Mouse (Mus musculus) urinary bladder, postnatal 14 days (tissue): ENCODE measurements around the gene Gpank1.
"Not testable (repeated sequence)": the region's sequence is repeated elsewhere in the genome, so short reads cannot be mapped to it uniquely, and the experiment has no call there.

Experiments
- DNase-seq: peaks from one replicate; pipeline ENCODE4 v3.0.0; 2021; ENCODE audit warnings: low spot score

Gpank1 gene

GRCm38 (mm10) chr17:35100196-35100765 lies 21.0 kb upstream of the Gpank1 start:
- DNase-seq, result no peak

- no peak for DNase-seq
These were observed 20.1 kb upstream of the Gpank1 start for GRCm38 (mm10) chr17:35101161-35101560.

- DNase-seq, result no peak
These were observed 19.0 kb upstream of the Gpank1 start for GRCm38 (mm10) chr17:35102299-35102698.

GRCm38 (mm10) chr17:35103221-35103690 lies 18.0 kb upstream of the Gpank1 start:
- no peak for DNase-seq

GRCm38 (mm10) chr17:35104079-35104478 lies 17.2 kb upstream of the Gpank1 start:
- DNase-seq, result no peak

GRCm38 (mm10) chr17:35104754-35105153 lies 16.5 kb upstream of the Gpank1 start:
- DNase-seq, result no peak

- DNase-seq, result peak; percentile 53
These were observed 15.4 kb upstream of the Gpank1 start for GRCm38 (mm10) chr17:35105740-35106389.

GRCm38 (mm10) chr17:35106522-35106921 lies 14.7 kb upstream of the Gpank1 start:
- no peak for DNase-seq

GRCm38 (mm10) chr17:35108097-35108496 lies 13.2 kb upstream of the Gpank1 start, which contains the start of gene Ly6g5c:
Gene Ly6g5c, plus strand, starts transcription at chr17:35108279.
- DNase-seq, result no peak

GRCm38 (mm10) chr17:35111774-35112173 lies 9.5 kb upstream of the Gpank1 start:
- DNase-seq, result no peak

GRCm38 (mm10) chr17:35115046-35116019 lies 5.9 kb upstream of the Gpank1 start, which contains the start of gene Ly6g5b:
Gene Ly6g5b, minus strand, starts transcription at chr17:35115428.
- DNase-seq, result no peak

- DNase-seq, result peak; percentile 46
These were observed 511 bp upstream of the Gpank1 start for GRCm38 (mm10) chr17:35120745-35121142.

GRCm38 (mm10) chr17:35121871-35122303 lies 632 bp downstream of the Gpank1 start, which contains the start of gene Csnk2b:
Gene Csnk2b, minus strand, starts transcription at chr17:35122053.
- DNase-seq, result peak; percentile 42

- not testable (repeated sequence) for DNase-seq
These were observed 2.0 kb downstream of the Gpank1 start for GRCm38 (mm10) chr17:35123287-35123686.

- DNase-seq, result not testable (repeated sequence)
These were observed 3.1 kb downstream of the Gpank1 start for GRCm38 (mm10) chr17:35124261-35124896.

GRCm38 (mm10) chr17:35125081-35125480 lies 3.8 kb downstream of the Gpank1 start:
- no peak for DNase-seq

GRCm38 (mm10) chr17:35125578-35125977 lies 4.3 kb downstream of the Gpank1 start:
- no peak for DNase-seq

- peak; percentile 76 for DNase-seq
These were observed 5.0 kb downstream of the Gpank1 start, which contains the start of gene D17H6S53E for GRCm38 (mm10) chr17:35126206-35126611. Gene D17H6S53E, plus strand, starts transcription at chr17:35126373.

- DNase-seq, result no peak
These were observed 5.8 kb downstream of the Gpank1 start for GRCm38 (mm10) chr17:35127017-35127416.

- no peak for DNase-seq
These were observed 7.7 kb downstream of the Gpank1 start for GRCm38 (mm10) chr17:35128996-35129395.

GRCm38 (mm10) chr17:35131038-35131437 lies 9.8 kb downstream of the Gpank1 start:
- DNase-seq, result no peak
